Mouse (Mus musculus) neural tube, embryonic 10.5 days (tissue): Measurements from ENCODE around the gene Dnmt3b.
"Not testable (repeated sequence)": the region's sequence is repeated elsewhere in the genome, so short reads cannot be mapped to it uniquely, and the experiment has no call there.

ENCODE experiments used
- DNase-seq: peaks from one replicate; pipeline ENCODE4 v3.0.0-alpha.2; 2017; ENCODE audit warnings: low spot score; ENCODE audit errors: extremely low spot score

The Dnmt3b gene

DNA sequence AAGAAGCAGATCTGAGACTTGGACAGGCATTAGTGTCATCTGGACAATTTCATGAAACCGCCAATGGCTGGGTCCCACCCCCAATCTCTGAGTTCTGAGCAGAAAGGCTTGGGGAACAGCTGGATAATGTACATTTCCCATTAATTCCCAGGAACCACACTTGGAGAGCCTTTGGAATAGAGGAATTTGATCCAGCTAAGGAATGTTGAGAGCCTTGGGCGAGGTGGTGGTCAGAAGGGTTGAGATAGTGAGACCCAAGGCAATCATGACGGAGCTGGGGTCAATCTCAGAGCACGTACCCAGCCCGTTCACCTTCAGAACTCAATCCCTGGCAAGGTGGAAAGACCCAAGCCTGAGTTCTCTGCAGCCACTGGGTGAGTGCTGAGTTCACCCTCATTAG is 16.0 kb upstream of the Dnmt3b start:
- no peak for DNase-seq

DNA sequence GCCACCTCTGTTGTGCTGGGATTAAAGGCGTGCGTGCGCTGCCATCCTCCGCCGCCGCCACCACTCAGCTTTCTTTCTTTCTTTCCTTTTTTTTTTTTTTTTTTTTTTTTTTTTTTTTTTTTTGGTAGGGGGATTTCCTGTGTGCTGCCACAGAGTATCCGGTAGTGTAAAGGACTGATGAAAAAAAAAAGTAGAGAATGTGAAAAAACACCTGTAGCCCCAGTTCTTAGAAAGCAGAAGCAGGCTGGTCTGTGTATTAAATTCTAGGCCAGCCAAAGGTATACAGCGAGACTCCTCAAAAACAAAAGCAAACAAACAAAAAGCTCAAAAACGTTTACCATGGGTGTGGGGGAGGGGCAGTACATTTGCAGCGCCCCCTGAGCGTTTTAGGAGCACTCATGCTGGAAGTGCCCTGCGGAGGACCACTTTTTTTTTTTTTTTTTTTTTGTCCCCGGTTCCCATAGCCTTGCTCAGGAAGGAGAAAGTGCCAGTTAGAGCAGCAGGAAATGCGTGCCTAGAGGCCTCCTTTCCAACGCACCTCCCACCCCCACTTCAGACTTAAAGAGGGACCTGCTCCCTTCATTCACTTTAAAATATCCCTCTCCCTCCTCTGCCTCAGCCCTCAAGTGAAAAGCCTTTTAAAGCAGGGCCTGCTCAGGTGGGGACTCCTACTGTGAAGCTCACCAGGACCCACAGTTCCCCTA is 10.1 kb upstream of the Dnmt3b start:
- DNase-seq: no peak

- DNase-seq: no peak
Observed at GRCm38 (mm10) chr2:153642496-153642895, 6.8 kb upstream of the Dnmt3b start.

DNA sequence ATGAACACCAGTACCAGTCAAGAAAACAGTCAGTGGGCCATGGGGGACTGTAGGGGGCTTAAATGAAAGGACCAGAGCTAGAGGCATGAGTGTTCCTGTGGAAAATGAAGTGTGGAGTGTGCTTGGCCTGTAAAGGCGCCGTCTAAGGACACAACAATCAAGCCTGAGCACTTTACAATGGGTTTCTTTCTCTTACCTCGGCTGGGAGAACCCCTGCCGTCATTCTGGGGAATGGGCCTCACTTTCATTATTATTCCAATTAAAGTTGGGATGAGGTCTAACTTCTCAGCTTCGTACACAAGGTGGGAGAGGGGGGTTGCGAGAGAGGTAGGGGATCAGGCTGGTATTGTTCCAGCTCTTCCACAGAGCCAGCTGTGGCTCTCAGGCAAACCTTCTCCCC is 6.3 kb upstream of the Dnmt3b start:
- DNase-seq: no peak

DNA sequence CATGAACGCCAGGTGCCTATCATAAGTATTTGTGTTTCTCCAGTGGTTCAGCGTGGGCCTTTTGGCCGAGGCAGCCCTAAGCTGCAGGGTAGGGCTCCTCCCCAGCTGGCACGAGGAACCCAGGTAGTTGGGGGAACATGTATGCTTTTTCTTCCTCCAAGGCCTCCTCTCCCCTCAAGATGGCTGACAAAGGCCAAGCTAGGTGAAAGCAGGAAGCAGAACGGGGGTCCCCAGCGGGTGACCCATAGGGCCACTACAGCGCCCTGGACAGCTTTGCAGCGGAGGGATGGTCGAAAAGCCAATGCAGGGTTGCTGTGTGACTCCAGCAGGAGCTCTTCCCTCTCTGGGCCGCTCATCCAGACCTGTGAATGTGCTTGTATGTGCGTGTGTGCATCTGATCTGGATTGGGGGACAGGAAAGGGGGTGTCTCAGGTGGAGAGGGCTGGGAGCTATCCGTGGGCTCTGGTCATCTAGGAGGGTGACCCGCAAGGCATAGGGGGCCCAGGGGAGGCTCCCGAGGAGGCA is 415 bp upstream of the Dnmt3b start:
- DNase-seq: no peak

DNA sequence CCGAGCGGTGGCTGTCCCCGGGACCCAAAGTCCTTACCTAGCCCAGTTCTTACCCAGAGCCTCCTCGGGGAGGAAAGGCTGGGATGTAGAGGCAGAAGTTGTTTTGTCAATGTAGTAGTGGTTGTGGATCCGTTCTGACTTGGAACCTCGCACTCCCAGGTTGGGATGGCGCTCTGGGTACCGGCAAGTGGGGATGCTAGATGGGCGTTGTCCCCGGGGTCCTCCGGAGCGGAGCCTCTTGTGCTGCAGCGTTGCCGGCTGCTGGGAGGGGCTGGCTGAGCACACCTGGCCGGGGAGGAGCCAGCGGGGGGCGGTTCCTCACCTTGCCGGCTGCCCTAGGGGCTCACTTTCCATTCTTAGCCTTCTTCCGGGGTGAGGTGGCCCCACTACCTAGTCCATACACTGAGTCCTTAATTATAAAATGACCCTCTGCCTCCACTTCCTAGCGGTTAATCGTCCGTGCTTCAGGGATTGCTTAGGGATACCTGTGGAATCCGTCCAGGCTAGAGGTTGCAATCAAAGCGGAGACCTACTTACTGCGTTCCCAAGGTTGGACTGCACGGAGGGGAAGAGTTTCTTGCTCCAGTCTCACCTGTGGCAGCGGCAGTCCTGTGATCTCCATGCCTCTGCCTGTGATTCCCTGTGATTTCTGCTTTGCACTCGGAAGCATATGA is 901 bp downstream of the Dnmt3b start:
- DNase-seq: peak; percentile 29

- DNase-seq: no peak
Observed at GRCm38 (mm10) chr2:153651681-153652080, 2.4 kb downstream of the Dnmt3b start.

DNA sequence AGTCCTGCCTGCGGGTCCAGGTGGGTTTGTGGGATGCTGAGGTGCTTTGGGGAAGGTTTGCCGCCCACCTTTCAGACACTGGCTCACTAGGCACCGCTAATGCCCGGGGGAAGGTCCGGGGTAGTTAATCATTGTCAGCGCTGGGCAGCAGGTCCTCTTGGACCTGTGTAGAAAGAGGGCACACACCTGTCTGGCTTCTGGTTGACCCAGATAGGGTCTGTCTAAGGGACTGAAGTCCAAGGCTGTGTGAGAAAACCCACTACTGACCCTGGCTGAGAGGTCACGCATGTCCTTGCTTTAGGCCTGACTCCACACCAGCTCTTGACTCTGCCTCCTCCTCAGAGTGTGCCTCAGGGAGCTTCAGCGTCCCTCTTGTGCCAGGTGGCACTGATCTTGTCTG is 8.4 kb downstream of the Dnmt3b start:
- not testable (repeated sequence) for DNase-seq

DNA sequence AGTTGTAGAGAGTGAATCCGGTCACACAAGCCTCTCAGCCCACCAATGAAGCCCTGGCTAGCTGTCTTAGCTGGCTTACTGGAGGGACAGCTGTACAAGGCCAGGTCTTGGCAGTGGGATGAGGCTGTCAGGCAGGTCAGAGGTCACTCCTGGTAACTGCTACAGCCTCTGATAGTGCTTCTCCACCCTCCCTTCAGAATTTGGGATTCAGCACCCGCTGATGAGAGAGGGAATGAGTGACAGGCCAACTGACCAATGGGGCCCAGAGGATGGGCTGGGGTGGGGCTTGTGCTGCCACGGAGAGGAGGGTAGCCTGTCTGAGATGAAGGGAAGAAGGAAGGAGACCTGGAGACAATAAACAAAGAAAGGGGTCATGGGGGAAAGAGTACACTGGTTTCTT is 11.4 kb downstream of the Dnmt3b start:
- peak; percentile 32 for DNase-seq

DNA sequence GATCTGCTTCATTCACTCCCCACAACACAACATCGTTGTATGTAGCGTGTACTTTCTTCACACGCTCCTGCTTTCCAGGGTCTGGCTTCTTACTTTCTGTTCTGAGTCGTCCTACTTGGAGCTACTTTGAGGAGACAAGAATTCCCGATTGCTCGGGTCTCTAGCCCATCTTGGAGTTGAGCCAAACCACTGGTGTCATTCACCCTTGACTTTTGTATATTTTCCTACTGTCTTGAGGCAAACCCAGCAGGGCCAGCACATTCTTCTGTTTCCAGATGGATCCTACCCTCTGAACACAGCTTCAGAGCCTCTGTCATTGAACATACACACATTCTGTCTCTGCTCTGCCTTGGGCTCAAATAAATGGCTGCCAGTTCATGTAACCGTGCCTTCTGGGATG is 16.2 kb downstream of the Dnmt3b start:
- DNase-seq: no peak

- no peak for DNase-seq
Observed at GRCm38 (mm10) chr2:153668754-153669376, 19.6 kb downstream of the Dnmt3b start.

DNA sequence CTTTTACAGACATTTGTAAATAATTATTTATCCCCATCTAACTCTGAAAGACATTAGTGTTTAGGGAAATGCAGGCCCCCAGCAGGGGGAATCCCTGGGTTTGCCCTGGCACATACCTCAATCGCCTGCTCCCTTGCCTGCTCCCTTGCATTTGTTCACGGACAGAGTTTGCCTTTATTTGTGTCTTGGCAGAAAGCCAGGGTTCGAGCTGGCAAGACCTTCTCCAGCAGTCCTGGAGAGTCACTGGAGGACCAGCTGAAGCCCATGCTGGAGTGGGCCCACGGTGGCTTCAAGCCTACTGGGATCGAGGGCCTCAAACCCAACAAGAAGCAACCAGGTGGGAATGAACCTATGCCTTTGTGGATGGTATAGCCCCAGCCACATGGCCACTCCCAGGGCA is 20.9 kb downstream of the Dnmt3b start:
- DNase-seq: no peak

- DNase-seq: no peak
Observed at GRCm38 (mm10) chr2:153672619-153673018, 23.4 kb downstream of the Dnmt3b start.

GRCm38 (mm10) chr2:153675364-153675763 is 26.1 kb downstream of the Dnmt3b start:
- not testable (repeated sequence) for DNase-seq

DNA sequence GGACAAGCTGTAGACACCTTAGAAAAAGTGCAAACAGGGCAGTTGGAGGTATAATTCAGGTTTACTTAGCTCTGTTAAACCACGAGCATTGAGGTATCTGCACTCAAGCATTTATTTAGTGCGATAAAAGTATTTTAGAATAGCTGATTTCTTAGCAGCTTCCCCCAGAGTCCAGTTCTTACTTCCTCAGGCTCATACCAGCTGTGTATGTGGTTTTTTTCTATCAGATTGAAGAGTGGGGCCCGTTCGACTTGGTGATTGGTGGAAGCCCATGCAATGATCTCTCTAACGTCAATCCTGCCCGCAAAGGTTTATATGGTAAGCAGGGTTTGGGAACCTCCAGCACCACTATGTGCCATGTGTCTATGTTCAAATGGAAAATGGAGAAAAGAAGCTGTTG is 27.7 kb downstream of the Dnmt3b start:
- DNase-seq: no peak

DNA sequence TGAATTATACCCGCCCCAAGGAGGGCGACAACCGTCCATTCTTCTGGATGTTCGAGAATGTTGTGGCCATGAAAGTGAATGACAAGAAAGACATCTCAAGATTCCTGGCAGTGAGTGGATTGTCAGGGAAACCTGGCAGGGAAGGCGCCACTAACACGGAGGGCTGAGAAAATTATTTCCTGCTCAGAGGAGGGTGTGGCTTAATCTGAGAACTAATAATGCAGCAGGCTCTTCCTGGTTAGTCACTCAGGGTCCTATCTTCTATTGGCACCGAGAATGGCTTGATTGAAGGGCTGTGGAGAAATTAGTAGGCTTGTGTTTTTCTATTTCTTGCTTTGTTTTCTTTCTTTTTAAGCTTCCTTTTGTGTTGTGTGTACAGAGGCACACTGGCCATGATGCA is 28.3 kb downstream of the Dnmt3b start:
- no peak for DNase-seq

DNA sequence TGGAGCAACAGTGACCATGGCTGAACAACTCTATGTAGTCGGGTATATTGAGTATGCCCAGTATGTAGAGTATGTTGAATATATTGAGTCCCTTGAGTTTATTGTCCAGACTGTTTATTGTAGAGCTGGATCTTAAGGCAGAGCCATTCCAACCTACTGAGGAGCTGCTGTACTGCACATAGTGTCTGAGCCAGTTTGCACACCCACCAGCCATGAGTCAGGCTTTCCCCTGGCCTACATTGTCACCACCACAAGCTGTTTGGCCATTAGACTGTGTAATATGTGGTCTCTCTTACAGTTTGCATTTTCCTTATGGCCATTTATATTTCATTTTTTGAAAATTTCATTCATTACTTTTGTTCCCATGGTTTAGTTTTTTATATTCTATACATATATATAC is 30.7 kb downstream of the Dnmt3b start:
- DNase-seq: no peak

- DNase-seq: not testable (repeated sequence)
Observed at GRCm38 (mm10) chr2:153693413-153693812, 44.2 kb downstream of the Dnmt3b start.

GRCm38 (mm10) chr2:153694462-153695085 is 45.3 kb downstream of the Dnmt3b start:
- peak; percentile 51 for DNase-seq

- DNase-seq: no peak
Observed at GRCm38 (mm10) chr2:153696352-153696751, 47.1 kb downstream of the Dnmt3b start, which contains the start of gene Dnmt3c. Gene Dnmt3c (plus strand): TSS chr2:153696652.

GRCm38 (mm10) chr2:153703389-153703788 is 54.1 kb downstream of the Dnmt3b start:
- no peak for DNase-seq
